Mouse (Mus musculus) ES-E14 (cell line): Measurements from ENCODE around the gene H3f3b. TPM values are rescaled to one million over a fixed set of nuclear protein-coding genes. Genes with fewer than 3 reads are reported as not detected.
A peak's percentile ranks its signal among the peaks of the same experiment; 100 is the strongest.
"Not testable (repeated sequence)": the region's sequence is repeated elsewhere in the genome, so short reads cannot be mapped to it uniquely, and the experiment has no call there.

Experiments
- DNase-seq: peaks from one replicate; pipeline ENCODE4 v3.0.0-alpha.2; 2013; ENCODE audit warnings: low read depth, low spot score
- H3K27ac ChIP-seq: 2 replicates; pipeline ENCODE4 v1.5.1; 2012; ENCODE audit warnings: low read depth, mild to moderate bottlenecking, low read length, moderate library complexity, mixed read lengths; ENCODE audit not compliant: poor library complexity, insufficient read depth, severe bottlenecking
- H3K36me3 ChIP-seq: 2 replicates; pipeline ENCODE4 v1.6.1; 2012; ENCODE audit warnings: mild to moderate bottlenecking, low read length, moderate library complexity, mixed read lengths; ENCODE audit not compliant: control insufficient read depth, poor library complexity, insufficient read depth, severe bottlenecking
- H3K4me1 ChIP-seq, 2 experiments: fragments of 150-350 bp in 1 of 2; sonication (generic) in 1 of 2; 2 replicates each; pipeline ENCODE4 v1.6.1; 2012; ENCODE audit warnings: low read length in 2 of 2, mild to moderate bottlenecking in 1 of 2, mixed read lengths in 1 of 2; ENCODE audit not compliant: control insufficient read depth in 2 of 2, insufficient read depth in 2 of 2, poor library complexity in 1 of 2
- H3K4me3 ChIP-seq, 2 experiments: fragments of 150-350 bp in 1 of 2; sonication (generic) in 1 of 2; 2 replicates each; pipeline ENCODE4 v1.5.1; 2012; ENCODE audit warnings: low read length in 2 of 2, low read depth in 1 of 2, mild to moderate bottlenecking in 1 of 2, mixed read lengths in 1 of 2; ENCODE audit not compliant: insufficient read depth in 1 of 2, poor library complexity in 1 of 2, severe bottlenecking in 1 of 2
- H3K9ac ChIP-seq: 2 replicates; pipeline ENCODE4 v1.6.1; 2012; ENCODE audit warnings: low read depth, mild to moderate bottlenecking, low read length, mixed read lengths; ENCODE audit not compliant: poor library complexity, insufficient read depth, severe bottlenecking
- H3K9me3 ChIP-seq: fragments of 150-350 bp; sonication (generic); 2 replicates; pipeline ENCODE4 v1.6.1; 2012; ENCODE audit warnings: low read depth, mild to moderate bottlenecking, low read length; ENCODE audit not compliant: control insufficient read depth, insufficient read depth
- CHD2 ChIP-seq: IDR thresholded peaks from 2 replicates; pipeline ENCODE4 v1.6.1; 2014; ENCODE audit warnings: mild to moderate bottlenecking, low read depth, low read length, inconsistent platforms
- HCFC1 ChIP-seq: IDR thresholded peaks from 2 replicates; pipeline ENCODE4 v1.6.1; 2012; ENCODE audit warnings: low read length, inconsistent platforms, borderline replicate concordance; ENCODE audit not compliant: insufficient read depth
- MAFK ChIP-seq: IDR thresholded peaks from 2 replicates; pipeline ENCODE4 v1.6.1; 2014; ENCODE audit warnings: mild to moderate bottlenecking, low read depth, low read length, inconsistent platforms; ENCODE audit not compliant: insufficient read depth
- ZC3H11A ChIP-seq: IDR thresholded peaks from 2 replicates; pipeline ENCODE4 v1.6.1; 2012; ENCODE audit warnings: low read depth, mild to moderate bottlenecking, inconsistent platforms, low read length, borderline replicate concordance
- ZNF384 ChIP-seq: IDR thresholded peaks from 2 replicates; pipeline ENCODE4 v1.6.1; 2012; ENCODE audit warnings: low read depth, low read length, inconsistent platforms
- in situ Hi-C, 2 experiments: fragments of 600-800 bp; cut with MboI; formaldehyde crosslinking; loops; one replicate each; pipeline ENCODE4 v1.15.1; 2025; ENCODE audit warnings: low sequenced_read_pairs in 2 of 2, inconsistent platforms in 1 of 2; ENCODE audit not compliant: unreplicated experiment in 2 of 2
- total RNA-seq: library from RNA; depleted of rRNA; stranded (reverse); fragments of 300-350 nt; gene quantifications from 2 replicates; pipeline ENCODE4 v1.2.3, GENCODE M21; 2012

H3f3b gene
- total RNA-seq, 1 experiment = 729 TPM

DNA sequence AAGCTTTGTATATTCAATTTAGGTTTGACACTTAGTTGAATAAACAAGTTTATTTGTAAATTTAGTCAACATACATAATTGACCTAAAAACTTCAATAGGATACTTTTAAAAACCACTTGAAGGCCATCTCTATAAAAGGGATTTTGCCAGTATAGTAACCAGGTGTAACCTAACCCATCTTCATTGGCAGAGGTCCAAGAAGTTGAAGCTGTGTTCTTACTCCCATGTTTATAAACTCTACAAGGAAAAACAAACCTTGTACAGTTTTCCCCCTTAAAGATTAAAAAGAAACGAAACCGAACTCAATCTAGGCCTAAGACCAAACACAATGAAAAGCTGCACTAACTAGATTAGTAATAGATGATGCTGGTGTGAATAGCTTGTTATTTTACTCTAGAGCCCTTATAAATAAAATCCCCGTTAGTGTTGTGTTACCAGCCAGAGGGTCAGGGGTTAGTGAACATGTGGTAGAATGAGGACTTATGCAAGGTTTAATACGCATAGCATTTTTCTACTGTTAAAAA is 5.4 kb downstream of the H3f3b start:
- DNase-seq = no peak

DNA sequence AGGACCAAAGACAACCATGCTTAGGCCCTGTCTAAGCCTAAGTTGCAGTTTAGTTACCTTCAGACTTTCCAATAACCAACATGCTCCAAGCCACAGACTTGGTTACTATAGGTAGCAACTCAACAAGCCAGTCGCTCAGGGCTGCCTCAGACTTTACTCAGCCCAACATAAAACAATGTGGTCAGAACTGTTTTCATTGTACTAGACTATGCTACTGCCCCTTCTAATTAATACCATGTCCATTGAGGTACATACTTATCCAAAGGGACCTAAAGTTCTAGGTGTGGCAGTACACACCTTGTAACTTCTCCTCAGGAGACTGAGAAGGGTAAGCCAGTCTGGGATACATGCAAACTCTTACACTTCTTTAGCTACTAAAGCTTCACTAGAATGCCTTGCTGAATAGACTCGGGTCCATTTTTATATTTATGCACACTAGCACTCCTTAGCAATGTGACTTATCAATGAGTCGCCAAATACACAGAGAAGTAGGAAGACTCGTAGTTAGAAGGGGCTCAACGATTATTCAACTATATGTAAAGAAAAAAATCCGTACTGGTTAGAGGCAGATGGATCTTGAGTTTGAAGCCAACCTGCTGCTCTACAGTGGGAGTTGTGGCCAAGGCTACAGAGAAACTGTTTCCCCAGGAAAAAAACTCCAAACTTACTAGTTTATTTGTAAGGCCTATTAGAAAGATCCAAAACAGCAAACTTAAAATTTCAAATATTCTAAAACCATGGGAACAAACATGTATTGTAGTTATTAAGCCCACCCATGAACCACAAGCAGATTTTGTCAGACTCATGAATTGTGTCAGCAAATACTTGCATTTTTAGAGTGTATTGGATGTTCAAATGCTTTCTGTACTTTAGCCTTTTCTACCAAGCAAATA is 6.2 kb downstream of the H3f3b start:
- no peak for DNase-seq
- Histone ChIP-seq H3K9me3 (no peaks in the 10 kb centered on the region), H3K4me1 (no peaks in the 10 kb centered on the region), H3K27ac (no peak overlapping the region), H3K36me3 (peaks cover 8% of the 10 kb centered on the region), H3K9ac (no peak overlapping the region), H3K4me3 (no peak overlapping the region)
- in situ Hi-C loops = no loop called here
- TF ChIP-seq HCFC1 (no peak), ZNF384 (no peak), ZC3H11A (no peak), CHD2 (0 out of 2 replicates have a peak, but pooled peaks have one; percentile 0)

More for the DNA sequence above, 5.4 kb downstream of the H3f3b start:
- Histone ChIP-seq H3K36me3 (peaks cover 8% of the 10 kb centered on the region), H3K9me3 (no peaks in the 10 kb centered on the region), H3K9ac (no peak overlapping the region), H3K4me1 (no peaks in the 10 kb centered on the region), H3K4me3 (peak overlapping the region in 1 of 2 experiments; percentile 2; a peak in 1 of 4 replicates), H3K27ac (no peak overlapping the region)
- TF ChIP-seq ZC3H11A (no peak), CHD2 (peak; percentile 13; the same call in 1 of the 2 replicates)
- in situ Hi-C loops = no loop called here

DNA sequence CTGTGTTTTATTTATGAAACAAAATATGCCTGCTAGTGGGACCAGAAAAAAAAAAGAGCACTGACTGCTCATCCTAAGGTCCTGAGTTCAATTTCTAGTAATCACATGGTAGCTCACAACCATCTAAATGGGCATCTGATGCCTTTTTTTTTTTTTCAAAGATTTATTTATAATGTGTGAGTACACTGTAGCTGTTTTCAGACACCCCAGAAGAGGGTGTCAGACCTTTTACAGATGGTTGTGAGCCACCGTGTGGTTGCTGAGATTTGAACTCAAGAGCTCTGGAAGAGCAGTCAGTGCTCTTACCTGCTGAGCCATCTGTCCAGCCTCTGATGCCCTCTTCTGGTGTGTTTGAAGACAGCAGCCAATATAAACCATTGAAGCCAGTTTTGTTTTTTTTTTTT is 7.2 kb downstream of the H3f3b start:
- H3K27ac ChIP-seq = no peak overlapping the region
- in situ Hi-C loops = no loop called here
- H3K9ac ChIP-seq = no peak overlapping the region
- H3K36me3 ChIP-seq = peaks cover 8% of the 10 kb centered on the region
- no peak for DNase-seq
- H3K9me3 ChIP-seq = no peaks in the 10 kb centered on the region
- no peak overlapping the region for H3K4me3 ChIP-seq
- no peaks in the 10 kb centered on the region for H3K4me1 ChIP-seq
- TF ChIP-seq ZNF384 (peak; percentile 89), MAFK (no peak)

DNA sequence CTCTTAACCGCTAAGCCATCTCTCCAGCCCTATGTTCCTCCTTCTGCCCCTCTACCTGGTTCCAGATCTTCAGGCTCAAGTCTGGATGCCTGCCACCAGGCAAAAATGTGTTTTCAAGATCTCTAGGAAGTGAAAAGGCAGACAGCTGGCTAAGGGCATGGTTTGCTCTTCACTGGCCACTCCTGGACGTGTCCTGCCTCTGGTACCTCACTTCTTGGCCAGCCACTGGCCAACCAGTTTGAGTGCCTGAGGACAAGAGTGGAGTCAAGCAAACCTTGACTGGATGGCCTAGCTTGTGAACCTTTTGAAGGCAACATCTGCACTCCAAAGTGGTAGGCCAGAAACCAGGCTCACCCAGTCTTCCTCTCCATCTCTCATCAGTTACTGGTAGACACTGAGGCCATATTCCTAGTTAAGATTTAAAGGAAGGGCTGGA is 7.8 kb downstream of the H3f3b start:
- Histone ChIP-seq H3K9me3 (no peaks in the 10 kb centered on the region), H3K27ac (no peak overlapping the region), H3K4me3 (no peak overlapping the region), H3K36me3 (peaks cover 8% of the 10 kb centered on the region), H3K9ac (no peak overlapping the region), H3K4me1 (no peaks in the 10 kb centered on the region)
- DNase-seq = no peak
- in situ Hi-C loops = no loop called here
- TF ChIP-seq ZC3H11A = no peak
- no peak for TF ChIP-seq ZNF384
- no peak for TF ChIP-seq HCFC1
- TF ChIP-seq MAFK = no peak
- TF ChIP-seq CHD2 = no peak

DNA sequence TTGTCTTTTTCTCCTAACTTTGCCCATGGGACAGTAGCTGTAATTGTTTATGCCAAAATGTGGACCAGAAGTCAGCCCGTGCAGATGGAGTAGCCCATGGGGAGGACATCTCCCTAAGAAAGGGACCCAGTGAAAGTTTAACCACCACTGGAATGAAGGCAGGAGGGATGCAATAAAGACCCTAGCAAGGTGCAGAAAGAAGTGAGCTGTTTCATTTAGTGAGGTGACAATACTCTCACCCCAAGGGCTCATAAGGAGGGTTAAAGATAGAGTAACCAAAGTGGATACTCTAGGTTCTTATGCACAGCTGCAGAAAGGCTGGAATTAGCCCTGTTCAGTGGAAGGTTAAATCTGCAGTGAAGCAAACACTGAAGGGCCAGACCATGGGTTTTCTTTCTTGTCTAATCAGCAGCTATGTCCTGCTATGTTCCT is 8.4 kb downstream of the H3f3b start:
- peaks cover 8% of the 10 kb centered on the region for H3K36me3 ChIP-seq
- no peak overlapping the region for H3K27ac ChIP-seq
- H3K4me1 ChIP-seq = no peaks in the 10 kb centered on the region
- no peak overlapping the region for H3K4me3 ChIP-seq
- H3K9ac ChIP-seq = no peak overlapping the region
- TF ChIP-seq MAFK = no peak
- peak; percentile 61; the same call in 1 of the 2 replicates for TF ChIP-seq CHD2
- DNase-seq = no peak
- in situ Hi-C loops = no loop called here
- H3K9me3 ChIP-seq = no peaks in the 10 kb centered on the region

DNA sequence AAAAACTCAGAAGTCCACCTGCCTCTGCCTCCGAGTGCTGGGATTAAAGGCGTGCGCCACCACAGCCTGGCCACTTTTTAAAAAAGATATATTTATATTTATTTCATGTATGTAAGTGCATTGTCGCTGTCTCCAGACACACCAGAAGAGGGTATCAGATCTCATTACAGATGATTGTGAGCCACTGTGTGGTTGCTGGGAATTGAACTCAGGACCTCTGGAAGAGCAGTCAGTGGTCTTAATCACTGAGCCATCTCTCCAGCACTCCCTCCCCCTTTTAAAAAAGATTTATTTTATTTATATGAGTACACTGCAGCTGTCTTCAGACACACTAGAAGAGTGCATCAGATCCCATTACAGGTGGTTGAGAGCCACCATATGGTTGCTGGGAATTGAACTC is 8.9 kb downstream of the H3f3b start:
- H3K4me1 ChIP-seq, DNase-seq, in situ Hi-C loops, H3K9me3 ChIP-seq, H3K9ac ChIP-seq, H3K36me3 ChIP-seq, H3K27ac ChIP-seq, H3K4me3 ChIP-seq: not testable (repeated sequence)
